Mouse (Mus musculus) myocyte (in vitro differentiated cells): ENCODE measurements around the gene Lrrc75a. TPM values are rescaled to one million over a fixed set of nuclear protein-coding genes. Genes with fewer than 3 reads are reported as not detected.
"Not testable (repeated sequence)": the region's sequence is repeated elsewhere in the genome, so short reads cannot be mapped to it uniquely, and the experiment has no call there.

Experiments used
- H3K27me3 ChIP-seq: one replicate; pipeline ENCODE4 v1.6.1; 2011; ENCODE audit not compliant: control insufficient read depth, insufficient read depth, insufficient read length
- H3K36me3 ChIP-seq: one replicate; pipeline ENCODE4 v1.6.1; 2011; ENCODE audit not compliant: control insufficient read depth, insufficient read depth
- H3K4me2 ChIP-seq: one replicate; pipeline ENCODE4 v1.6.1; 2011; ENCODE audit warnings: low read depth, control low read depth
- H3K4me3 ChIP-seq: one replicate; pipeline ENCODE4 v1.5.1; 2011; ENCODE audit warnings: mild to moderate bottlenecking, control low read depth, moderate library complexity
- H3K79me2 ChIP-seq: one replicate; pipeline ENCODE4 v1.6.1; 2011; ENCODE audit not compliant: control insufficient read depth, insufficient read depth
- H3ac ChIP-seq: one replicate; pipeline ENCODE4 v1.6.1; 2011; ENCODE audit not compliant: control insufficient read depth, insufficient read length
- CEBPB ChIP-seq: IDR thresholded peaks from 2 replicates; pipeline ENCODE4 v1.6.1; 2011; ENCODE audit warnings: mild to moderate bottlenecking, moderate library complexity; ENCODE audit not compliant: poor library complexity, insufficient read depth, severe bottlenecking
- E2F4 ChIP-seq: IDR thresholded peaks from one replicate; pipeline ENCODE4 v1.6.1; 2011; ENCODE audit warnings: mild to moderate bottlenecking, control low read depth, moderate library complexity; ENCODE audit not compliant: insufficient read depth
- MAX ChIP-seq: IDR thresholded peaks from one replicate; pipeline ENCODE4 v1.6.1; 2011; ENCODE audit warnings: low read depth, mild to moderate bottlenecking, control low read depth
- MYOD1 ChIP-seq, 3 experiments: IDR thresholded peaks; one replicate each; pipeline ENCODE4 v1.6.1; 2011; ENCODE audit warnings: control low read depth in 2 of 3, low read depth in 2 of 3, mild to moderate bottlenecking in 2 of 3, moderate library complexity in 1 of 3; ENCODE audit not compliant: insufficient read length in 2 of 3, control insufficient read depth in 1 of 3
- MYOG ChIP-seq, 3 experiments: IDR thresholded peaks; one replicate each; pipeline ENCODE4 v1.6.1; 2011; ENCODE audit warnings: control low read depth in 2 of 3, low read depth in 2 of 3, mild to moderate bottlenecking in 2 of 3; ENCODE audit not compliant: insufficient read length in 2 of 3, control insufficient read depth in 1 of 3, insufficient read depth in 1 of 3
- POLR2A ChIP-seq: IDR thresholded peaks from one replicate; pipeline ENCODE4 v1.6.1; 2011; ENCODE audit warnings: low read depth, mild to moderate bottlenecking, control low read depth, moderate library complexity; ENCODE audit not compliant: insufficient read length
- POLR2AphosphoS2 ChIP-seq: IDR thresholded peaks from one replicate; pipeline ENCODE4 v1.6.1; 2011; ENCODE audit warnings: low read depth, control low read depth; ENCODE audit not compliant: insufficient read length
- REST ChIP-seq: IDR thresholded peaks from one replicate; pipeline ENCODE4 v1.6.1; 2011; ENCODE audit warnings: mild to moderate bottlenecking, control low read depth, moderate library complexity; ENCODE audit not compliant: insufficient read depth, insufficient read length
- SRF ChIP-seq: IDR thresholded peaks from one replicate; pipeline ENCODE4 v1.6.1; 2011; ENCODE audit warnings: low read depth; ENCODE audit not compliant: control insufficient read depth, insufficient read length
- TCF12 ChIP-seq: IDR thresholded peaks from one replicate; pipeline ENCODE4 v1.6.1; 2011; ENCODE audit warnings: mild to moderate bottlenecking, control low read depth; ENCODE audit not compliant: poor library complexity, insufficient read depth, severe bottlenecking
- TCF3 ChIP-seq: IDR thresholded peaks from one replicate; pipeline ENCODE4 v1.6.1; 2011; ENCODE audit warnings: low read depth, control low read depth; ENCODE audit not compliant: insufficient read length
- USF1 ChIP-seq: IDR thresholded peaks from one replicate; pipeline ENCODE4 v1.6.1; 2011; ENCODE audit warnings: low read depth, mild to moderate bottlenecking, control low read depth, moderate library complexity
- polyA plus RNA-seq: library from polyadenylated mRNA; unstranded; fragments of >200 nt; fragmentation: generic; extraction: Trizol; gene quantifications from one replicate; pipeline ENCODE4 v1.2.1, GENCODE M21; 2012; ENCODE audit warnings: missing spikeins

The Lrrc75a gene
- polyA plus RNA-seq, 1 experiment: 19.5 TPM

DNA sequence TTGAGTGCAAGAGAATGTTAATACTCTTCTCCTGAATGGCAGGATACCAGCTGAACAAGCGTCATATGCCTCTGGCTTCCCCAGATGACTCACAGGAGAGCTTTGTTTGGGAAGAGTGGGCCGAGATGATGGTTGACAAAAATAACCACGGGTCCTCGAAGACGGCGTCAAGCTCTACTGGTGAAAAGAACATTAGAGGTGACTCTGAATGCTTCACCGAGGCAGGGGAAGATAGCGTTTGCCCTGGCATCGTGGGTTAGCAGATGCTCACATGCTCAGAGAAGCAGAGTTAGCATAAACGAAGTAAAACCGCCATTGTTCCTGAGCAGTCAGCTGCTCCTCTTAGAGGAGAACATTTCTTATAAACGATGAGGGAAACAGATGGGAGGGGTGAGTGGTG lies 21.1 kb upstream of the Lrrc75a start:
- no peak for TF ChIP-seq TCF12
- peak; percentile 4 for TF ChIP-seq USF1
- Histone ChIP-seq H3K4me3 (peak overlapping the region; percentile 1), H3K79me2 (no peaks in the 10 kb centered on the region), H3ac (no peak overlapping the region), H3K4me2 (peak overlapping the region; percentile 61), H3K36me3 (peaks cover 4% of the 10 kb centered on the region), H3K27me3 (no peaks in the 10 kb centered on the region)

DNA sequence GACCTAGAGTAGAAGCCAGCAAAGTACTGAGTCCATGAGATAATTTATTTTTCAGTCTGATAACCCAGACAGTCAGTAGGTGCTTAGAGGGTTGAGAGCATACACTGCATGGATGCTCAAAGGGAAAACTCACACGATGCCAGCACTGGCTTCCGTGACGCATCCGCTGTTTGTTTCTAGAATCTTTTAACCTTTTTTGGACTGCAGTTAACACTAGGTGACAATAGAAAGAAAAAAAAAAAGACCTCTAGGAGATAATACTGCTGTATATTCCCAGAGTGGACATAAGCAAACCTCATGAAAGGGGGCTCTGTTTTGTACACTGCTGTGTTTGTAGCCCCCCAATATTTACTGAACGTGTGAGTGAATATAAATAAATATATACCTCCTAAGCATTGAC lies 20.7 kb upstream of the Lrrc75a start:
- Histone ChIP-seq H3K27me3 (no peaks in the 10 kb centered on the region), H3K4me2 (peak overlapping the region; percentile 61), H3K36me3 (peaks cover 4% of the 10 kb centered on the region), H3K4me3 (peak overlapping the region; percentile 1), H3K79me2 (no peaks in the 10 kb centered on the region), H3ac (no peak overlapping the region)
- TF ChIP-seq MAX (no peak), REST (no peak), POLR2AphosphoS2 (no peak), MYOG (IDR thresholded peaks at IDR 0.05; ENCODE audit: control insufficient read depth in 1 of 3, insufficient read depth in 1 of 3, insufficient read length in 2 of 3, low read depth in 2 of 3) (no peak), E2F4 (no peak), TCF3 (no peak), MYOD1 (IDR thresholded peaks at IDR 0.05; ENCODE audit: control insufficient read depth in 1 of 3, insufficient read length in 2 of 3, low read depth in 2 of 3) (no peak), CEBPB (no peak), POLR2A (no peak), USF1 (no peak), SRF (no peak), TCF12 (no peak)

DNA sequence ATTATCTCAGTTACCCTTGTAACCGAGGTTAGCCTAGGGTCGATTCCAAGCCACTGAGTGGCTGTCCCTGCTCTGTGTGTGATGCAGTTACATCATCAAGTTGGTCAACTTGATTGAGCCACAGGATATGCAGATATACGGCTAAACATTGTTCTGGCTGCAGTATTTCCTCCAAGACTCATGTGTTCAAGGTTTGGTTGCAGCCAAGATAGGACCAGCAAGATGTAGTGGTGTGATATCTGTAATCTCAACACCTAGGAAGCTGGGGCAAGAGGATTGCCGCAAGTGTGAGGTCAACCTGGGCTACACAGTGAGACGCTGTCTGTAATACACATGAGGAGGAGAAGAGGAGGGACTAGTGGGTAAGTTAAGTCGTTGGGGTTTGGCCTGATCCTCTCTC lies 15.9 kb upstream of the Lrrc75a start:
- H3K36me3 ChIP-seq: peaks cover 4% of the 10 kb centered on the region
- H3ac ChIP-seq: no peak overlapping the region
- H3K4me3 ChIP-seq: no peak overlapping the region
- H3K4me2 ChIP-seq: no peak overlapping the region
- no peaks in the 10 kb centered on the region for H3K79me2 ChIP-seq
- H3K27me3 ChIP-seq: no peaks in the 10 kb centered on the region
- no peak for TF ChIP-seq MYOG (IDR thresholded peaks at IDR 0.05; ENCODE audit: control insufficient read depth in 1 of 3, insufficient read depth in 1 of 3, insufficient read length in 2 of 3, low read depth in 2 of 3)
- TF ChIP-seq MAX: no peak
- no peak for TF ChIP-seq E2F4
- TF ChIP-seq TCF3: no peak
- no peak for TF ChIP-seq POLR2AphosphoS2
- no peak for TF ChIP-seq REST
- no peak for TF ChIP-seq POLR2A

DNA sequence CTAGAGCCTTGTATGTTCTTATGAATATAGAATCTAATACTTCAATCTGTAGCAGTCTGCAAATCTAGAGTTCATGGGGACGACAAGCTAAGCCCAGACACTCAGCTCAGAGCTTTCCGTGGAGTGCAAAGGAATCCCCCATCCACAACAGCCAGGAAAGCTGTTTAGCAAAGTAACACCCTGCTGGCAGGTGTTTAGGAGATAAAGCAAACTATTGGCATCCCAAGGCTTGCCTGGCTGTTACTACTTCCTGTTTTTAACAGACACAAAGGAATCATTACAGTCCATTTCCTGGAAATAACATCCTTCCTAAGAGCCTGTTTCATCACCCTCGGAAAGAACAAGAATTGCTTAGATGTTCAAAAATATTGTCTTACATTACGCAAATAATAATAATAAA lies 12.6 kb upstream of the Lrrc75a start:
- Histone ChIP-seq H3ac (no peak overlapping the region), H3K4me3 (no peak overlapping the region), H3K4me2 (no peak overlapping the region), H3K27me3 (no peaks in the 10 kb centered on the region), H3K79me2 (no peaks in the 10 kb centered on the region), H3K36me3 (peaks cover 4% of the 10 kb centered on the region)
- TF ChIP-seq USF1: no peak

DNA sequence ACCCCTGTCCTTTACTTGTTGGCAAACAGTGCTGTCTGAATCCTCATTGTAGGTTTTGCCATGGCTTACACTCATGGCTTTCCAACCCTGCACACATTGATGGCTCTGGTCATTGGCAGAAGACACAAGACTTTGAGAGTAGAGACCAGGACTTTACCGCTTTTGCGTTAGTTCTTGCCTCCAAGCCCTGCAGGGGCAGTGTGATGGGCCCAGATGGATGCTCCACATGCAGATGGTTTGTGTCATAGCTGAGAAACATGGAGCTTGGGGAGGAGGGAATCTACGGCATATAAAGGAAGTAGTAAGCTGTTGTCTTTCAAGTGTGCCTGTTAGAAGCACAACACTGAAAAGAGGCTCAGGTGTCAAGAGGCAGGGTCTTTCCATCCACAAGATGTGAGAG lies 3.8 kb upstream of the Lrrc75a start:
- no peaks in the 10 kb centered on the region for H3K36me3 ChIP-seq
- H3K4me2 ChIP-seq: no peak overlapping the region

DNA sequence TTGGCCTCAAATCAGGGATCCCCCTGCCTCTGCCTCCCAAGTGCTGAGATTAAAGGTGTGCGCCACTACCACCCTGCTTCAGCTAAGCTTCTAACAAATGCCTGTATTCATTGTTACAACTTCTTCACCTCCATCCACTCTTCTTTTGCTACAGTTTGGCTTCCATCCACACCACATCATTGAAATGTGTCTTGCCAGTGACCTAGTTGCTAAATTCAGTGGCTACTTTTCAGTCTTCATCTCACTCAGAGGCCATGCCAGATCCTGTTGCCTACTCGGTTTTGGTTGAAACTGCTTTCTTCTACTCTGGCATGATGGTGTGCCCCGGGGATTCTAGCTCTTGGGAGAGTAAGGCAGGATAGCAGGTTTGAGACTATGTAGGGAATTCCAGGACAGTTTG lies 3.2 kb upstream of the Lrrc75a start:
- peaks cover 7% of the 10 kb centered on the region for H3K79me2 ChIP-seq
- no peak overlapping the region for H3K4me3 ChIP-seq
- no peaks in the 10 kb centered on the region for H3K36me3 ChIP-seq
- no peak overlapping the region for H3K4me2 ChIP-seq
- no peak overlapping the region for H3ac ChIP-seq
- no peak for TF ChIP-seq MYOD1 (IDR thresholded peaks at IDR 0.05; ENCODE audit: control insufficient read depth in 1 of 3, insufficient read length in 2 of 3, low read depth in 2 of 3)
- TF ChIP-seq MAX: no peak
- no peak for TF ChIP-seq POLR2A
- no peak for TF ChIP-seq E2F4
- TF ChIP-seq CEBPB: no peak
- TF ChIP-seq SRF: no peak
- TF ChIP-seq REST: no peak
- no peak for TF ChIP-seq TCF3
- no peak for TF ChIP-seq POLR2AphosphoS2
- TF ChIP-seq TCF12: no peak
- TF ChIP-seq MYOG (IDR thresholded peaks at IDR 0.05; ENCODE audit: control insufficient read depth in 1 of 3, insufficient read depth in 1 of 3, insufficient read length in 2 of 3, low read depth in 2 of 3): no peak
- no peaks in the 10 kb centered on the region for H3K27me3 ChIP-seq

More for the DNA sequence above, 3.8 kb upstream of the Lrrc75a start:
- H3ac ChIP-seq: no peak overlapping the region
- TF ChIP-seq POLR2AphosphoS2 (no peak), TCF12 (no peak), POLR2A (no peak), SRF (no peak), TCF3 (no peak), CEBPB (no peak), MAX (no peak), USF1 (no peak), MYOG (IDR thresholded peaks at IDR 0.05; ENCODE audit: control insufficient read depth in 1 of 3, insufficient read depth in 1 of 3, insufficient read length in 2 of 3, low read depth in 2 of 3) (no peak), E2F4 (no peak)
- H3K79me2 ChIP-seq: peaks cover 7% of the 10 kb centered on the region
- H3K27me3 ChIP-seq: no peaks in the 10 kb centered on the region
- no peak overlapping the region for H3K4me3 ChIP-seq

DNA sequence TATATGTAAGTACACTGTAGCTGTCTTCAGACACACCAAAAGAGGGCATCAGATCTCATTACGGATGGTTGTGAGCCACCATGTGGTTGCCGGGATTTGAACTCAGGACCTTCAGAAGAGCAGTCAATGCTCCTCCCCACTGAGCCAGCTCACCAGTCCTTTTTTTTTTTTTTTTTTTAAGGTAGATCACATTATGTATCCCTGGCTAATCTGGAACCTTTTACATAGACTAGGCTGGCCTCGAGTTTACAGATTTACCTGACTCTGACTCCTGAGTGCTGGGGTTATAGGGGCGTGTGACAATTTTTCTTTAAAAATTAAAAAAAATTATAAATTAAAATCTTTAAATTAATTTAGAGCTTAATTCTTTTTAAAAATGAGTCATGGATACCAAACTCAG lies 1.5 kb upstream of the Lrrc75a start:
- not testable (repeated sequence) for H3ac ChIP-seq, H3K79me2 ChIP-seq, H3K36me3 ChIP-seq, H3K27me3 ChIP-seq
- H3K4me3 ChIP-seq: peak overlapping the region; percentile 27
- H3K4me2 ChIP-seq: peak overlapping the region; percentile 69
